Mouse (Mus musculus): ENCODE measurements at regions not wholly inside any gene's neighbourhood (a gene's known extent, or its start where the extent isn't known, plus 50 kb on each side); places are given as distances from the start of the nearest gene placed in this dataset.

GRCm38 (mm10) chr4:125282974-125283319, 155.3 kb upstream of the Zc3h12a start:
- in situ Hi-C loops (cut with MboI; ENCODE audit: low pct_unique_long_range_greater_than_20kb in 1 of 2, low sequenced_read_pairs in 2 of 2, unreplicated experiment in 1 of 2) = no loop called here

DNA sequence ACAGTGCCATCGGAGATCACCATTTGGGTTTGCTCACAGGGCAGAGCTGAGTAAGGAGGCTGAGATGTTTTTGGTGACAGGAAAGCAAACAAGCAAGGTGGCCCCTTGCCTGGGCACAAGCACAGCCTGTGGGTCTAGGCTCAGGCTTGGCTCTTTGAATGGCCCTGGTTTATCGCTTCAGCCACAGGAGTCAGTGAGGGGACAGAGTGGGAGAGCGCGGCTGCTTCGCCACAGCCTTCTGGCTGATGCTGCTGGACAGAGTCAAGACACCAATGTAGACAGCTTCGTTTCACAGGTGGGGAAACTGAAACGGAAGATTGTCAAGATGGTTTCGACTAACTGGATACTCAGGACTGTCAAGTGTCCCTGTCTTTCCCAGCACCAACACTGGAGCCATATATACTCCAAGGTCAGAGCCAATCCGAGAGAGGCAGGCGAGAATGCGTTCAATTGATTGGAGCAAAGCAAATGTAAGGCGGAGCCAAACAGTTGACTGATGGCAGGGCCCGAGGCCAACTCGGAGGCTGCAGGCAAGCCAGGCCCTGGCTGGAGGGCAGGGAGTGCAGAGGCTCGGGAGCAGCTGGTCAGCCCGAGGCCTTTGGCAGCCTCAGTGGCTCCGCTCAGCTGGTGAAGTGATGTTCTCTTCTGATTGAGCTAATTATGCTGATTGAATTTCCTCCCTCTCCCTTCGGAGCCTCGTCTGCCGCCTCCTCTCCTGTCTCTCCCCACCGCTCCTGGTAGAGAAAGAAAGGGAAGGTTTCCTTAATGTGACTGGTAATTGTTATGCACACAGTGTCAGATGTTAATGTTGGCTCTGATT, 154.7 kb upstream of the Zc3h12a start:
- in situ Hi-C loops (cut with MboI; ENCODE audit: low pct_unique_long_range_greater_than_20kb in 1 of 2, low sequenced_read_pairs in 2 of 2, unreplicated experiment in 1 of 2) = no loop called here

DNA sequence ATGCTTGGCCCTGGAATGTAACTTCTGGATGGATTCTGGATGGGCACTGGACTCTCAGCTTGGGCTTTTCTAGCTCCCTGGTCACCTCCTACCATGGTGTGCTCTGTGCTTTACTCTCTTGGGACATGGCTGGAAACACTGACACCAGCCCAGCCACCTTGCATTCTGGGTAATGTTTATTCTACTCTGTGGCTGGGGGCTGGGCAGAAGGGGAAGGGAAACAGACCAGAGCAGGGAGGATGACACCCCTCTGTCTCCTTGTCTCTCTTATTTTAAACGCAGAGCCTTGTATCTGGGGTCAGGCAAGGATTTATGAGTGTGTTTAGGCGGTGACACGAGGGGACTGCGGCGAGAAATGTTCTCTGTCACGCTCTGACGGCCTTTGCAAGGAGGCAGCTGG, 151.5 kb upstream of the Zc3h12a start:
- in situ Hi-C loops (cut with MboI; ENCODE audit: low pct_unique_long_range_greater_than_20kb in 1 of 2, low sequenced_read_pairs in 2 of 2, unreplicated experiment in 1 of 2) = no loop called here

DNA sequence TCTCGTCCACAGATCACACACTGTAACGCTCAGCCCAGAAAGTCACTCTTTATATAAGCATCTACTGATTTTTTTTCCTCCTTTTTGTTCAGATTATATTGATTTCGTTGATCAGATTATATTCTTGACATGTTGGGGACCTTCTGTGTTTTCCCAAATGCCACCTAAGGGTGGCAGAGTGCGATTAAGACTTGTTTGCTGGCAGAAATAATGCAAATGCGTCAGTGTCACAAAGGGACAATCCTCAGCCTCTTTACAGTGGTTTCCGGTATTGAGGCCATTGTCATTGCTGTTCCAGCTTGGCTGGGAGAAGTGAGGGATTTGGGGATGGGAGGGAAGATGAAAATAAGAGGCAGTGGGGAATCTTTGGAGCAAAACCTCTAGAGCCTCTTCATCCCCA, 149.2 kb upstream of the Zc3h12a start:
- in situ Hi-C loops (cut with MboI; ENCODE audit: low pct_unique_long_range_greater_than_20kb in 1 of 2, low sequenced_read_pairs in 2 of 2, unreplicated experiment in 1 of 2) = no loop called here

DNA sequence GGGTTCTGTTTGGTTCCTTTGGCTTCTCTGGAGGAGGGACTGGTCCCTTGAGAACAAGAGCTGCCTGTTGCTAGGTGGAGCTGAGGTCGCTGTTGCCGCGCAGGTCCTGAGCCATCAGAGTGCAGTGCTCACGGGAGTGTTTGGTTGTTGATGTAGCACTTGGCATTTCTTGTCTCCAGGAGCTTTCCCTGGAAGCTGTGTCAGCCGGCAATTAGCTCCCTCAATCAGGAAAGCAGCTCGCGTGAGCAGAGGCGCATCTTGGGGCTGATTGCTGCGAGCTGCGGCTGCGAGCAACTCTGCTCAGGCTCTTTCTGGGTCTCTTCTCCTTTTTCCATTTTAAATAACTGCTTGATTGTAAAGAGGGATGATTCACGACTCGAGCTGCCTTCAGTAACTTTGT, 147.6 kb upstream of the Zc3h12a start:
- in situ Hi-C loops (cut with MboI; ENCODE audit: low pct_unique_long_range_greater_than_20kb in 1 of 2, low sequenced_read_pairs in 2 of 2, unreplicated experiment in 1 of 2) = no loop called here

GRCm38 (mm10) chr4:125270951-125271350, 143.3 kb upstream of the Zc3h12a start:
- in situ Hi-C loops (cut with MboI; ENCODE audit: low pct_unique_long_range_greater_than_20kb in 1 of 2, low sequenced_read_pairs in 2 of 2, unreplicated experiment in 1 of 2) = no loop called here

- in situ Hi-C loops (cut with MboI; ENCODE audit: low pct_unique_long_range_greater_than_20kb in 1 of 2, low sequenced_read_pairs in 2 of 2, unreplicated experiment in 1 of 2) = no loop called here
These were observed 138.6 kb upstream of the Zc3h12a start for GRCm38 (mm10) chr4:125266212-125266611.

DNA sequence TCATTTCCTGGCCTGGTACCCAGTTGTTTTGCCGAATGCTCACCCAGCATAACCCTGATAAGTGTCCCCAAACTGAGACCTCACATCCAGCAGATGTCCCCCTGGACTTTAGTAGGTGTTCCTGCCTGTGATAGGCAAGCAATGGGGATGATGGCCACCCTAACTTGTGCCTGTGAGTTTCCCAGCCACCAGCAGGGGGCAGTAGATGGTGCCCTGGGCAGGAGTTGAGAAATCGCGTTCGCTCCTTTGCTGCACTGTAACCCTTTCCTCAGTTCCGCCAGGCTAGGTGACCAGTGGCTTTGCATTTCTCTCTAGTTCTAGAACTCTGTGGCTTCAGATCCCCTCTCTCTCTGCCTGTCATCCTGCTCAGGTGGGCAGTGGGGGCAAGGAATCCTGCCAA, 137.9 kb upstream of the Zc3h12a start:
- in situ Hi-C loops (cut with MboI; ENCODE audit: low pct_unique_long_range_greater_than_20kb in 1 of 2, low sequenced_read_pairs in 2 of 2, unreplicated experiment in 1 of 2) = no loop called here

GRCm38 (mm10) chr4:125265065-125265464, 137.4 kb upstream of the Zc3h12a start:
- in situ Hi-C loops (cut with MboI; ENCODE audit: low pct_unique_long_range_greater_than_20kb in 1 of 2, low sequenced_read_pairs in 2 of 2, unreplicated experiment in 1 of 2) = no loop called here

- in situ Hi-C loops (cut with MboI; ENCODE audit: low pct_unique_long_range_greater_than_20kb in 1 of 2, low sequenced_read_pairs in 2 of 2, unreplicated experiment in 1 of 2) = no loop called here
These were observed 133.9 kb upstream of the Zc3h12a start for GRCm38 (mm10) chr4:125261547-125261946.

GRCm38 (mm10) chr4:125259306-125259705, 131.7 kb upstream of the Zc3h12a start:
- in situ Hi-C loops (cut with MboI; ENCODE audit: low pct_unique_long_range_greater_than_20kb in 1 of 2, low sequenced_read_pairs in 2 of 2, unreplicated experiment in 1 of 2) = no loop called here

DNA sequence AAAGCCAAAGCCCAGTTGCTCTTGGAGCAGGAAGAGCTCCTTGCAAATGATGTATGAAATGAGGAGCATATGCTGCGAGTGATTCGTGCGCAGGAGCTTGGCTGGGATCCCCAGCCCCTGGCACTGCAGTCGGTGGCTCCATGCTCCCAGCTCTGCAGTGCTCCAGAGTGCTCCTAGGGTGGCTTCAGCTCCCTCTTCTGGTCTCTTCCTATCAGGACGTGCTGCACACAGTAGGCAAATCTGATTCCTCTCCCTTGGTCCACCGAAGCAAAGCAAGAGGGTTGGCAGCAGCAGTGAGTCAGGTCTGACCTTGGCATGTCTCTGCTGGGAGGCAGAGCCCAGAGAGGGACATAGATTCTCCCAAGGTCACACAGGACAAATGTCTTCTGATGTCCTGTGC, 130.3 kb upstream of the Zc3h12a start:
- in situ Hi-C loops (cut with MboI; ENCODE audit: low pct_unique_long_range_greater_than_20kb in 1 of 2, low sequenced_read_pairs in 2 of 2, unreplicated experiment in 1 of 2) = no loop called here

DNA sequence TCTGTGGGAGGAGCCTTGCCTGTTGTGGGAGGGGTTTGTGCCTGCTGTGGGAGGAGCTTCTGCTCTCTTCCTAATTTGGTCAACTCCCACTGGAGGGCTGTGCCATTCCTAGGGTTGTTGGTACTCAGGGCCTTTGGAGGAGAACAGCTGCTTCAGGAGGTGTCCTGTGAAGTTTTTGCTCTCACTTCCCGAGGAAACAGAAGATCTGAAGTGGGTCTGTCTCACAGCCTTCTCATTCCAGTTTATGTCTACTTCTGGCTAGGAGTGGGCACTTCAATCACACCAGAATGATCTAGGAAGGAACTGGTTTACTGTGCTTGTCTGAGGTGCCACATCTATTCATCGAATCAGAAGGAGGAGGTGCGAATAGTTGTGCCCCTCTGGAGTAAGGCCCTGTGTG, 125.5 kb upstream of the Zc3h12a start:
- in situ Hi-C loops (cut with MboI; ENCODE audit: low pct_unique_long_range_greater_than_20kb in 1 of 2, low sequenced_read_pairs in 2 of 2, unreplicated experiment in 1 of 2) = no loop called here

DNA sequence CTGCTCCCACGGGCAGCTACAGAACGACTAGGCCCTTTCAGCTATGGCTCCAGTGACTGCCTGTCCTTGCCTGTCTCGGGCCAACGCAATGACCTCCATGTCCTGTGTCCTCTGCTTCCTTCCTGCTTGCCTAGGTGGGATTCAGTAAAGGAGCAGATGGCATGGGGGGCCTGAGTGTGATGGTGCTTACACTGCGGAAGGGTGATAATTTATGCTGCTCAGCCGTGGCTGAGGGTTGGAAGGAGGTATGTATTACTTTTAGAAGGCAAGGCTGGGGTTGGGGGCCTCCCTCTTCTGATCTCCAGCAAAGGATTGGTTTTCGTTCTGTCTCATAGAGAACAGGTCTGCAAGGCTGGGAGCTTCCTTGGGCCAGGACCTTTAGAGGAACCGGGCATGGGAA, 124.6 kb upstream of the Zc3h12a start:
- in situ Hi-C loops (cut with MboI; ENCODE audit: low pct_unique_long_range_greater_than_20kb in 1 of 2, low sequenced_read_pairs in 2 of 2, unreplicated experiment in 1 of 2) = no loop called here

GRCm38 (mm10) chr4:125249061-125249460, 121.4 kb upstream of the Zc3h12a start:
- in situ Hi-C loops (cut with MboI; ENCODE audit: low pct_unique_long_range_greater_than_20kb in 1 of 2, low sequenced_read_pairs in 2 of 2, unreplicated experiment in 1 of 2) = no loop called here

DNA sequence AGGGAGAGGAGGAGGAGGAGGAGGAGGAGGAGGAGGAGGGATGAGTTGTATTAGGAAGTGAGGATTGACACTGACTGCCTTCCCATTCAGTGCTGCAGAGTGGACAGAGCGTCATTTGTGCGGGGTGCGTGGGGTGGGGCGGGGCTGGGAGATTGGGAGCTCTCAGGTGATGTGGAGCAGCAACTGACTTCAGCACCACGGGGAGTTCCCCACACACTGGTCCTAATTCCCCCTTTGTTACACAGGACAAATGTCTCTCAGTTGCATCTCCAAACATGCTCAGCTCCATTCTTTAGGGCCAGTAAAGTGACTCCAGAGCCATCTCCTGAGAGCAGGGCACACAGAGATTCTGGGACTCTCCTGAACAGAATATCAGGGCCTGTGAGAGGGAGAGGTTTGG, 118.5 kb upstream of the Zc3h12a start:
- in situ Hi-C loops (cut with MboI; ENCODE audit: low pct_unique_long_range_greater_than_20kb in 1 of 2, low sequenced_read_pairs in 2 of 2, unreplicated experiment in 1 of 2) = no loop called here

DNA sequence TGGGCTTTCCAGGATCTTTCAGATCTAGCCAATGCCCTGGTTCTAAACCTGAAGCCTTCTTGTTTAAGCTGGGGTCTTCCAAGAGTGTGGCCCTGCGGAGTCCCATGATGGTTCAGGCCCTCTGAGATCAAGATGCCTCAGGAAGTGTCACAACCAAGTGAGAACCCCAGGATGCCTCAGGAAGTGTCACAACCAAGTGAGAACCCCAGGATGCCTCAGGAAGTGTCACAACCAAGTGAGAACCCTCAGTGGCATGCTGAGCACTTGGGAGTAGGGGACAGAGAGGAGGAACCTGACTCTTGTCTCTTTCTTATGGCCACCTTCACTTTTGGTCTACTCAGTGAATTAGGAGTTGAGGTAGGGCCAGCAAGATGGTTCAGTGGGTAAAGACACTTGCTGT, 114.9 kb upstream of the Zc3h12a start:
- in situ Hi-C loops (cut with MboI; ENCODE audit: low pct_unique_long_range_greater_than_20kb in 1 of 2, low sequenced_read_pairs in 2 of 2, unreplicated experiment in 1 of 2) = no loop called here

DNA sequence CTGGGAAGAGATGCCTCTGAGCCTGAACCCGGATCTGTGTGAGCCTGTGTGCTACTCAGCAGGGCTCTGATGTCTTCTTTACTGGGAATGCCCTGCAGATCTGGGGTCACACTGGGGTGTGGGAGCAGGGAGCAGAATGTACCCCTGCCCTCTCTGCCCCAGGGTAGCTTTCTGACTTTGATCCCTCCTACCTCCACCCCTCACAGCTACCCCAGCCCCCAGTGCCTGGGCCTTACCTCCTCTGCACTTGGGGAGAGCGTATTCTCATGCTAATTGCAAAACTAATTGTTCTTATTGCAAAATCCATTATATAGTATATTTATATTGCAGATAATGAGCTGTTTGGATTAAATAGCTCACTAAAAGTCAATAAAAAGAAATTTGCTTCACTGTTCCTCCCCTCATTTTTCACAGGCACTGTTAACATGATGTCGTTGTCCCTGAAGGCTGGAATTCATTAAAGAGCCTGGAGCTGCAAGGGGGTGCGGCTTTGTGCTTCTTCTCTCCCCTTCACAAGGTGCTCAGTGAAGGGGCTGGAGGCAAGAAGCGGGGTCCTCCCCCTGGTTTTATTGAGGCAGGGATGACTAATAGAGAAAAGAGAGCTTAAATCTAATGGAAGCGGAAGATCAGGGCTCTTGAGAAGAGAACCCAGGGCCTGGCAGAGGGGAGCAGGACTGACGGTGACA, 114.1 kb upstream of the Zc3h12a start:
- in situ Hi-C loops (cut with MboI; ENCODE audit: low pct_unique_long_range_greater_than_20kb in 1 of 2, low sequenced_read_pairs in 2 of 2, unreplicated experiment in 1 of 2) = no loop called here

DNA sequence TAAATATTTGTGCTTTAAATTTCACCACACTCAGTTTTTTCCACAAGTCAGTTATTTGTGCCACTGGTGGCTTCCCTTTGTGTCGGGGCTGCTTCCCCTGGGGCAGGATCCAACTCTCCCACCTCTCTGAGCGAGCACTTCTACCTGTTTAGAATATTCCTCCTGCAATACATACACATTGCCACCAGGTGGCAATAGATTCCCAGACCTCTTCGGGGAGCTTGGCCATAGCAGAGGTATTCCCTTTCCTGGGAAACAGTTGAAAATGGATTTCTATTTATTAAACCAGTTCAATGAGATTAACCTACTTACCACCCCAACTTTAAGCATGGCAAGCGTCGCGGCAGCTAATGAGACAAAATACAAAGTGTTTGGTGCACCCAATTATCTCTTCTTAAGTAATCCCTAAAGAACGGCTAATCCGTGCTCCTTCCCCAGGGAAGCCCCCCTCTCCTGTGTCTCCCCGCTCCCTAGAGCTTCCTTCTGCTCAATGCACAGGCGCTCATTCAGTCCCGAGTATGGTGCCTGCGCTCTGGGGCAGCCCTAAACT, 104.1 kb upstream of the Zc3h12a start:
- in situ Hi-C loops (cut with MboI; ENCODE audit: low pct_unique_long_range_greater_than_20kb in 1 of 2, low sequenced_read_pairs in 2 of 2, unreplicated experiment in 1 of 2) = loop anchor here in 1 of 2 experiments (10.0 kb wide), 1 partner anchor 63 kb away; no protein-coding TSS in a partner anchor

DNA sequence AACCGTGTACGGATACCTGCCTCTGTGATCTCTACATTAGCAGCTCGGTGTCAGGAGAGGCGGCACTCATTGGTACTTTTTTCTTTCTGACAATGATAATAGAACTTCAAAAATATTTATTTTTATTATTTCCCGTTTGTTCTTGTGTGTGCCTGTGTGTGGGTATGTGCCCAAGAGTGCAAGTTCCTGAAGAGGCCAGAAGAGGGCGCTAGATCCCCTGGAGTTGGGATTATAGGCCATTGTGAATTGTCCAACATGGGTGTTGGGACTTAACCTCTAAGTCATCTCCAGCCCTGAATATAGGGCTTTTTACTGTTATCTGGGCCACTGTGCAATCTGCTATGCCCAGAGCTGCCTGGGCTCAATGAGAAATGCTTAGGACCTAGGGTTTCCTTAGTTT, 99.6 kb upstream of the Zc3h12a start:
- in situ Hi-C loops (cut with MboI; ENCODE audit: low pct_unique_long_range_greater_than_20kb in 1 of 2, low sequenced_read_pairs in 2 of 2, unreplicated experiment in 1 of 2) = no loop called here

All from mouse embryonic stem cell (cell line).